Mouse (Mus musculus) hindbrain, postnatal 0 days (tissue): ENCODE results near the gene Zmat5. TPM values are rescaled to one million over a fixed set of nuclear protein-coding genes. Genes with fewer than 3 reads are reported as not detected.
A peak's percentile ranks its signal among the peaks of the same experiment; 100 is the strongest.

ENCODE experiments used
- ATAC-seq: fragments of 200-750 bp; cut with Nextera tagmentation; 2 replicates; pipeline ENCODE4 v1.8.0; 2017; ENCODE audit warnings: mild to moderate bottlenecking, moderate TSS enrichment, moderate library complexity
- DNase-seq: peaks from one replicate; pipeline ENCODE4 v3.0.0-alpha.2; 2015; ENCODE audit warnings: low spot score
- H3K27ac ChIP-seq: fragments of 300-500 bp; sonication (generic); 2 replicates; pipeline ENCODE4 v1.5.1; 2014; ENCODE audit warnings: mild to moderate bottlenecking
- H3K27me3 ChIP-seq: fragments of 300-500 bp; sonication (generic); 2 replicates; pipeline ENCODE4 v1.6.1; 2014; ENCODE audit warnings: low read length, mixed read lengths; ENCODE audit not compliant: insufficient read depth
- H3K36me3 ChIP-seq: fragments of 300-500 bp; sonication (generic); 2 replicates; pipeline ENCODE4 v1.6.1; 2014; ENCODE audit warnings: low read length, mixed read lengths; ENCODE audit not compliant: insufficient read depth
- H3K4me1 ChIP-seq: fragments of 300-500 bp; sonication (generic); 2 replicates; pipeline ENCODE4 v1.6.1; 2014; ENCODE audit warnings: antibody characterized with exemption, low read length, mixed read lengths; ENCODE audit not compliant: insufficient read depth
- H3K4me2 ChIP-seq: fragments of 300-500 bp; sonication (generic); 2 replicates; pipeline ENCODE4 v1.6.1; 2014; ENCODE audit warnings: low read depth, mild to moderate bottlenecking, low read length, moderate library complexity, mixed read lengths
- H3K4me3 ChIP-seq: fragments of 300-500 bp; sonication (generic); 2 replicates; pipeline ENCODE4 v1.5.1; 2014; ENCODE audit warnings: low read length
- H3K9ac ChIP-seq: fragments of 300-500 bp; sonication (generic); replicated peaks from 2 replicates; pipeline ENCODE4 v1.6.1; 2014; ENCODE audit warnings: mild to moderate bottlenecking, low read length, moderate library complexity, mixed read lengths
- H3K9me3 ChIP-seq: fragments of 300-500 bp; sonication (generic); 2 replicates; pipeline ENCODE4 v1.6.1; 2016; ENCODE audit warnings: low read length, mixed read lengths
- CTCF ChIP-seq: IDR thresholded peaks from 2 replicates; pipeline ENCODE4 v1.5.1; 2016; ENCODE audit warnings: antibody characterized with exemption, control low read depth, low read depth
- WGBS: fragments of 180-500 bp; shearing (Covaris S2); extraction: QIAGEN DNeasy Blood & Tissue Kit; methylation state at CpG from one replicate; pipeline ENCODE4 v1.1.7; 2014; 5-methylcytosine and 5-hydroxymethylcytosine counted together
- polyA plus RNA-seq: library from polyadenylated mRNA; unstranded; fragments of >200 nt; fragmentation: Nextera tagmentation; extraction: Ambion mirVana; gene quantifications from 2 replicates; pipeline ENCODE4 v1.2.1, GENCODE M21; 2015
- total RNA-seq: library from RNA; depleted of rRNA; stranded (reverse); fragments of >200 nt; gene quantifications from 2 replicates; pipeline ENCODE4 v1.2.3, GENCODE M21; 2014

Gene Zmat5
- total and polyA plus RNA-seq, 2 experiments from 2014 or later, result 22.7 to 56.5 TPM

- Histone ChIP-seq H3K4me2 (no peak overlapping the region), H3K9ac (no peak overlapping the region), H3K4me3 (no peak overlapping the region), H3K4me1 (0 out of 2 replicates have a peak, but pooled peaks cover under 1% of the 10 kb centered on the region), H3K36me3 (no peaks in the 10 kb centered on the region), H3K9me3 (no peaks in the 10 kb centered on the region), H3K27ac (no peak overlapping the region), H3K27me3 (peaks cover 19% of the 10 kb centered on the region)
- 68% methylated on average over 5 of the region's 5 CpGs for WGBS
- DNase-seq (no peak), ATAC-seq (no peak)
- TF ChIP-seq CTCF, result no peak
These were observed 36.3 kb downstream of the Zmat5 start for GRCm38 (mm10) chr11:4740785-4741184.

- no peaks in the 10 kb centered on the region; the same call in 1 of the 2 replicates for H3K4me1 ChIP-seq
- WGBS, result 43% methylated on average over 6 of the region's 6 CpGs
- TF ChIP-seq CTCF, result no peak
- ATAC-seq (no peak), DNase-seq (no peak)
- no peak overlapping the region for H3K4me3 ChIP-seq
- H3K27me3 ChIP-seq, result peaks cover 38% of the 10 kb centered on the region
- no peak overlapping the region for H3K9ac ChIP-seq
- no peaks in the 10 kb centered on the region for H3K36me3 ChIP-seq
- no peak overlapping the region for H3K27ac ChIP-seq
- no peak overlapping the region for H3K4me2 ChIP-seq
- H3K9me3 ChIP-seq, result no peaks in the 10 kb centered on the region
These were observed 40.2 kb downstream of the Zmat5 start for GRCm38 (mm10) chr11:4744691-4745090.

GRCm38 (mm10) chr11:4745969-4746368 is 41.5 kb downstream of the Zmat5 start:
- peak overlapping the region; percentile 98 for H3K4me2 ChIP-seq
- H3K4me3 ChIP-seq, result peak overlapping the region; percentile 60
- TF ChIP-seq CTCF, result no peak
- peaks cover 46% of the 10 kb centered on the region for H3K27me3 ChIP-seq
- no peaks in the 10 kb centered on the region for H3K36me3 ChIP-seq
- H3K9me3 ChIP-seq, result no peaks in the 10 kb centered on the region
- ATAC-seq (peak; percentile 27), DNase-seq (peak; percentile 39)
- no peak overlapping the region for H3K27ac ChIP-seq
- peak overlapping the region; percentile 55 for H3K9ac ChIP-seq
- H3K4me1 ChIP-seq, result no peaks in the 10 kb centered on the region; the same call in 1 of the 2 replicates
- WGBS, result 1% methylated on average over 39 of the region's 39 CpGs

GRCm38 (mm10) chr11:4746733-4747132 is 42.3 kb downstream of the Zmat5 start, which contains the start of gene Cabp7:
Cabp7 (minus strand) TSS chr11:4746778.
- H3K4me2 ChIP-seq, result peak within 1 kb of the TSS; percentile 98
- no peaks in the 10 kb centered on the region for H3K36me3 ChIP-seq
- no peak for TF ChIP-seq CTCF
- no peak for ATAC-seq
- 0% methylated on average over 11 of the region's 73 CpGs for WGBS
- peak within 1 kb of the TSS; percentile 60 for H3K4me3 ChIP-seq
- no peaks in the 10 kb centered on the region for H3K9me3 ChIP-seq
- H3K4me1 ChIP-seq, result no peaks in the 10 kb centered on the region; the same call in 1 of the 2 replicates
- H3K27me3 ChIP-seq, result peaks cover 46% of the 10 kb centered on the region
- peak within 1 kb of the TSS; percentile 55 for H3K9ac ChIP-seq
- no peak within 1 kb of the TSS for H3K27ac ChIP-seq
- no peak for DNase-seq

GRCm38 (mm10) chr11:4747285-4747684 is 42.8 kb downstream of the Zmat5 start:
- 0 out of 2 replicates have a peak, but pooled peaks have one; percentile 11 for ATAC-seq

GRCm38 (mm10) chr11:4750263-4750662 is 45.8 kb downstream of the Zmat5 start:
- no peak overlapping the region for H3K9ac ChIP-seq
- H3K4me1 ChIP-seq, result no peaks in the 10 kb centered on the region; the same call in 1 of the 2 replicates
- WGBS, result 22% methylated on average over 9 of the region's 9 CpGs
- no peak for ATAC-seq
- H3K4me2 ChIP-seq, result no peak overlapping the region
- no peaks in the 10 kb centered on the region for H3K36me3 ChIP-seq
- no peak overlapping the region for H3K27ac ChIP-seq
- no peak for TF ChIP-seq CTCF
- peaks cover 32% of the 10 kb centered on the region for H3K27me3 ChIP-seq
- peak; percentile 48 for DNase-seq
- H3K9me3 ChIP-seq, result no peaks in the 10 kb centered on the region
- no peak overlapping the region for H3K4me3 ChIP-seq

More at GRCm38 (mm10) chr11:4747285-4747684, 42.8 kb downstream of the Zmat5 start:
- DNase-seq, result no peak
- peaks cover 46% of the 10 kb centered on the region for H3K27me3 ChIP-seq
- peak overlapping the region; percentile 60 for H3K4me3 ChIP-seq
- H3K4me2 ChIP-seq, result peak overlapping the region; percentile 98
- TF ChIP-seq CTCF, result no peak
- WGBS, result 2% methylated on average over 12 of the region's 12 CpGs
- H3K4me1 ChIP-seq, result no peaks in the 10 kb centered on the region; the same call in 1 of the 2 replicates
- no peaks in the 10 kb centered on the region for H3K9me3 ChIP-seq
- H3K27ac ChIP-seq, result no peak overlapping the region
- H3K9ac ChIP-seq, result peak overlapping the region; percentile 55; the same call in 1 of the 2 replicates
- H3K36me3 ChIP-seq, result no peaks in the 10 kb centered on the region

GRCm38 (mm10) chr11:4752836-4753235 is 48.4 kb downstream of the Zmat5 start:
- Histone ChIP-seq H3K9me3 (no peaks in the 10 kb centered on the region), H3K36me3 (no peaks in the 10 kb centered on the region), H3K4me2 (no peak overlapping the region), H3K27me3 (peaks cover 14% of the 10 kb centered on the region; the same call in 1 of the 2 replicates), H3K9ac (no peak overlapping the region), H3K27ac (no peak overlapping the region), H3K4me1 (no peaks in the 10 kb centered on the region), H3K4me3 (no peak overlapping the region)
- no peak for DNase-seq
- WGBS, result 35% methylated on average over 10 of the region's 10 CpGs
- ATAC-seq, result no peak
- no peak for TF ChIP-seq CTCF
